Mouse (Mus musculus) liver, postnatal 0 days (tissue): Measurements from ENCODE around the gene Ankle1. TPM values are rescaled to one million over a fixed set of nuclear protein-coding genes. Genes with fewer than 3 reads are reported as not detected.
A peak's percentile ranks its signal among the peaks of the same experiment; 100 is the strongest.

Experiments
- ATAC-seq: fragments of 200-750 bp; cut with Nextera tagmentation; 2 replicates; pipeline ENCODE4 v1.8.0; 2017; ENCODE audit warnings: mild to moderate bottlenecking, moderate library complexity
- DNase-seq: peaks from one replicate; pipeline ENCODE4 v3.0.0-alpha.2; 2016
- H3K27ac ChIP-seq: fragments of 300-500 bp; sonication (generic); 2 replicates; pipeline ENCODE4 v1.5.1; 2014; ENCODE audit warnings: antibody characterized with exemption, moderate library complexity, mild to moderate bottlenecking, low read depth
- H3K27me3 ChIP-seq: fragments of 300-500 bp; sonication (generic); 2 replicates; pipeline ENCODE4 v1.6.1; 2014; ENCODE audit warnings: low read length, control low read depth, mixed read lengths; ENCODE audit not compliant: insufficient read depth
- H3K36me3 ChIP-seq: fragments of 300-500 bp; sonication (generic); replicated peaks from 2 replicates; pipeline ENCODE4 v1.6.1; 2014; ENCODE audit warnings: mild to moderate bottlenecking, control low read depth, low read length, moderate library complexity, mixed read lengths; ENCODE audit not compliant: insufficient read depth
- H3K4me1 ChIP-seq: fragments of 300-500 bp; sonication (generic); 2 replicates; pipeline ENCODE4 v1.6.1; 2014; ENCODE audit warnings: antibody characterized with exemption, mild to moderate bottlenecking, control low read depth; ENCODE audit not compliant: insufficient read depth
- H3K4me2 ChIP-seq: fragments of 300-500 bp; sonication (generic); 2 replicates; pipeline ENCODE4 v1.6.1; 2014; ENCODE audit warnings: low read depth, mild to moderate bottlenecking, low read length, moderate library complexity, mixed read lengths
- H3K4me3 ChIP-seq: fragments of 300-500 bp; sonication (generic); 2 replicates; pipeline ENCODE4 v1.5.1; 2014; ENCODE audit warnings: low read depth, low read length
- H3K9ac ChIP-seq: fragments of 300-500 bp; sonication (generic); replicated peaks from 2 replicates; pipeline ENCODE4 v1.6.1; 2014; ENCODE audit warnings: mild to moderate bottlenecking, moderate library complexity
- H3K9me3 ChIP-seq: fragments of 300-500 bp; sonication (generic); 2 replicates; pipeline ENCODE4 v1.6.1; 2016; ENCODE audit warnings: mild to moderate bottlenecking, control low read depth, low read length, mixed read lengths
- CTCF ChIP-seq: sonication (generic); IDR thresholded peaks from 2 replicates; pipeline ENCODE4 v1.5.1; 2016; ENCODE audit warnings: antibody characterized with exemption, low read depth
- EP300 ChIP-seq: IDR thresholded peaks from 2 replicates; pipeline ENCODE4 v1.6.1; 2016; ENCODE audit warnings: antibody characterized with exemption, low read depth, mild to moderate bottlenecking
- WGBS: fragments of 180-500 bp; shearing (Covaris S2); extraction: QIAGEN DNeasy Blood & Tissue Kit; methylation state at CpG from one replicate; pipeline ENCODE4 v1.1.7; 2014; ENCODE audit not compliant: insufficient replicate concordance; 5-methylcytosine and 5-hydroxymethylcytosine counted together
- polyA plus RNA-seq: library from polyadenylated mRNA; unstranded; fragments of >200 nt; fragmentation: Nextera tagmentation; extraction: Ambion mirVana; gene quantifications from 2 replicates; pipeline ENCODE4 v1.2.1, GENCODE M21; 2015

Ankle1 gene
- polyA plus RNA-seq, result 11.4 and 11.9 TPM in 2 replicates

DNA sequence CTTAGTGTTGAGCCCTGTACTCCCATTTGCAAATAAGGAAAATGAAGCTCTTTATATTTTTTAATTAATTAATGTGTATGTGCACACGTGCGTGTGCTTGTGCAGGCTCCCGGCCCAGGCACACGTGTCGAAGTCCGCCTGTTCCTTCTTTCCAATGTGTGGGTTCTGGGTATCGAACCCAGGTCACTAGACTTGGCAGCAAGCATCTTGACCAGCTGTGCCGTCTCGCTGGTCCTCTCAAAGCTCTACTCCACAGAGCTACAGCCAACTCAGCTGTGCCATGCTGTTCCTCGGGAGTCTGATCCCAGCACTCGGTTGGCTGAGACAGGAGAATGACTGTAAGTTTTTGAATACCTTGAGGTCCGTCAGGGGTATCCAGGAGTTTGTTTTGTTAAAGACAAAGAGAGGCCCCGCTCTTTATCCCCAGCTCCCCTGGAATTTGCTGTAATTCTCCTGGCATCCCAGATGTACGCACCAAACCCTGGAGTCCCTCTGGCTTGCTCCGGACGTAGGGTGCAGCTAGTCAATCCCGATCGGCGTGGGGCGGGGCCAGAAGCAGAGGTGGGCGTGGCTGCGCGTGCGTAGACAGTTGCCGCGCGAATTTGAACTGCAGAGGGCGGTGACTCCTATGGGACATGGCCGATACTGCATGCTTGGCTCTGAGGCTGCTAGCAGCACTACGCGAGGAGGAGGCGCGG lies at the start of gene Ankle1:
Gene Ankle1, plus strand, starts transcription at position 610 of the 698 bp plus-strand sequence.
- peak within 1 kb of the TSS; percentile 70 for H3K27ac ChIP-seq
- peak within 1 kb of the TSS; percentile 92 for H3K4me3 ChIP-seq
- peaks cover 20% of the 10 kb centered on the region for H3K4me1 ChIP-seq
- no peak for TF ChIP-seq EP300
- peak; percentile 86 for TF ChIP-seq CTCF
- peak; percentile 93 for ATAC-seq
- H3K4me2 ChIP-seq, result peak within 1 kb of the TSS; percentile 97
- 13% methylated on average over 33 of the region's 33 CpGs for WGBS
- peak within 1 kb of the TSS; percentile 84 for H3K9ac ChIP-seq
- H3K9me3 ChIP-seq, result no peaks in the 10 kb centered on the region
- H3K27me3 ChIP-seq, result no peaks in the 10 kb centered on the region
- DNase-seq, result peak; percentile 99
- peaks cover 33% of the 10 kb centered on the region for H3K36me3 ChIP-seq

DNA sequence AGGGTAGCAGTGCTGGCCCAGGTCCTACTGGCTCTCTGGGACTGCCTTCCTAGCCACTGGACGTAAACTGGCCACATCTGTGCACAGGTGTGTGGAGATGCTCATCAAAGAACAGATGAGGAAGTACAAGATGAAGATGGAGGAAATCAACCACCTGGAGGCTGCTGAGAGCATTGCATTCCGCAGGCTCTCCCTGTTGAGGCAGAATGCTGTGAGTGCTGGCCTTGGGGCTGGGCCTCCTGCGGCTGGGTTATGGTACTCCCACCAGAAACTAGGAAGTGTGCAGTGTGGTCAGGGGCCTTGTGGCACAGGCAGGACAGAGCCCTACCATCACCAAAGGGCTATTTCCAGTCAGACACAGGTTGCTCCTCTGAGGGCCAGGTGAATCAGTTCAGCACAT lies 47.8 kb upstream of the Ankle1 start:
- DNase-seq, result no peak
- Histone ChIP-seq H3K9me3 (no peaks in the 10 kb centered on the region), H3K27ac (no peak overlapping the region), H3K4me2 (no peak overlapping the region), H3K27me3 (no peaks in the 10 kb centered on the region), H3K4me1 (no peaks in the 10 kb centered on the region), H3K36me3 (peaks cover 58% of the 10 kb centered on the region), H3K4me3 (no peak overlapping the region), H3K9ac (no peak overlapping the region)
- TF ChIP-seq CTCF, result peak; percentile 14; the same call in 1 of the 2 replicates
- TF ChIP-seq EP300, result no peak
- 81% methylated on average over 3 of the region's 3 CpGs for WGBS
- no peak for ATAC-seq

DNA sequence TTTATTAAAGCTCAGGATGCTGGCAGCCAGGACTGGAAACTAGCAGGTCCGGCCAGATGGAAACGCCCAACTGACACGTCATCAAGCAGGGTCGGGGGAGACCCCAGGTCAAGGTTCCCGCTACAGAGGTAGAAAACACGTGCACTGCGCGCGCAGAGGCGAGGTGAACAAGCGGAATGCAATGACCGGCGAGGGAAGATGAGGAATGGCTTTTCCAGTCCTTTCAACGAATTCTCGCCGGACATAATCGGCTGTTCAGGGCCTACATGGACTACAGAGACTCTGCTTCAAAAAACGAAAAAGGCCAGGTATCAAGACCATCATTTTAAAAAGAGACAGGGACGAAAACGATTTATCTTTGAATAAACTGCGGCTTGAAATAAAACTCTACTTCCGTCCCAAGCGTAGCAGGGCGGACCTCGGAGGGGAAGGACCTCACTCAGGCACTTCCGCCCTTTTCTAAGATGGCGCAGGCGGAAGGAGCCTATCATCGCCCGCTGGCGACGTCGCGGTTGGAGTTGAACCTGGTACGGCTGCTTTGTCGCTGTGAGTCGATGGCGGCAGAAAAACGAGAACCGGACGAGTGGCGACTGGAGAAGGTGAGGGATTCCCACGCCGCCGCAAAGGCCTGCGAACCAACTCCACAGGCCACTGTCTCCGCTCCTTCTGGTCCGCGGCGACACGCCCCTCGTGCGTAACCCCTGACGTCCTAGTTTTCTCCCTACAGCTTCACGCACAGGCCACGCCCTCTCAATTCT lies 38.9 kb upstream of the Ankle1 start, which contains the start of gene Use1:
Gene Use1, plus strand, starts transcription at position 78 of the 758 bp plus-strand sequence.
- no peak for TF ChIP-seq CTCF
- TF ChIP-seq EP300, result peak; percentile 61; the same call in 1 of the 2 replicates
- Histone ChIP-seq H3K4me1 (peaks cover 22% of the 10 kb centered on the region), H3K36me3 (peaks cover 14% of the 10 kb centered on the region), H3K9me3 (no peaks in the 10 kb centered on the region), H3K4me2 (peak within 1 kb of the TSS; percentile 83), H3K27me3 (no peaks in the 10 kb centered on the region), H3K9ac (peak within 1 kb of the TSS; percentile 74), H3K4me3 (peak within 1 kb of the TSS; percentile 67), H3K27ac (peak within 1 kb of the TSS; percentile 90)
- DNase-seq (peak; percentile 92), ATAC-seq (peak; percentile 67)
- under 1% methylated on average over 56 of the region's 56 CpGs for WGBS

DNA sequence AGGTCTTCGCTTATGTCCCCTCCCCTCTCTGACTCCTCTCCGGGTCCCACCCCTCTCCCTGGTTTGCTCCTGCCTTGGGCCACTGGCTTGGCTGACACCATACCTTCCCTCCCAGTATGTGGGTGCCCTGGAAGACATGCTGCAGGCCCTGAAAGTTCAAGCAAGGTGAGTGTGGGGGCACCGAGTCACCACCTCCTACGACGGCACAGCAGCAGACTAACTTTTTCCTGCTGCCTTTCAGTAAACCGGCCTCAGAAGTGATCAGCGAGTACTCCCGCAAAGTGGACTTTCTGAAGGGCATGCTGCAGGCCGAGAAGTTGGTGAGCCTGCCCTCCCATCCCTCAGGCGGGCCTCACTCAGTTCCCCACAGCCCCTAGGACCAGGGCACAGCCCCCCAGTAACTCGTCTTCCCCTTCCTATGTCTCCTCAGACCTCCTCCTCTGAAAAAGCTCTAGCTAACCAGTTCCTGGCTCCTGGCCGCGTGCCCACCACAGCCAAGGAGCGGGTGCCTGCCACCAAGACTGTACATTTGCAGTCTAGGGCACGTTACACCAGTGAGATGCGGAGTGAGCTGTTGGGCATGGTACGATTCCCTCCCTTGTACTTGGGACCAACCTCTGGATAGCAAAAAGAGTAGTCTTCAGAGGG lies 38.2 kb upstream of the Ankle1 start:
- Histone ChIP-seq H3K4me3 (peak overlapping the region; percentile 67), H3K4me2 (peak overlapping the region; percentile 83), H3K36me3 (peaks cover 18% of the 10 kb centered on the region), H3K27me3 (no peaks in the 10 kb centered on the region), H3K4me1 (peaks cover 22% of the 10 kb centered on the region), H3K9me3 (no peaks in the 10 kb centered on the region), H3K9ac (peak overlapping the region; percentile 74), H3K27ac (peak overlapping the region; percentile 90)
- ATAC-seq, result no peak
- TF ChIP-seq CTCF, result no peak
- TF ChIP-seq EP300, result no peak
- DNase-seq, result no peak
- 30% methylated on average over 17 of the region's 17 CpGs for WGBS

DNA sequence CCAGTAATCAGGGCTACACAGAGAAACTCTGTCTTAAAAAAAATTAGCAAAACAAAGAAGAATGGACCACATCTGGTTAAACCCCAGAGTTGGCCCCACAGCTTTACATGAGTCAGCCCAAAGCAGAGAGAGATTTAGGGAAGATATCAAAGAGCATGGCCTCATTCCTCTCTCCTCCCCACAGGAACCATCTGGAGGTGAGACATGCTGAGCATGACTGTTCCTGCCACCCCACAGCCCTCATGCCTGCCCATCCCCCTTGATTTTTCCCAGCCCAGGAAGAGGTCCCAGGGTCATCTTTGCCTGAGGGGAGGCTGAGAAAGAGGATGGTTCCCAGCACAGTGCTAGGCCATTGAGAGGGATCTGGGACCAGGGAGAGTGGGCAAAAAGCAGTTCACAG lies 37.4 kb upstream of the Ankle1 start:
- DNase-seq, result no peak
- Histone ChIP-seq H3K4me3 (no peak overlapping the region), H3K9me3 (no peaks in the 10 kb centered on the region), H3K27me3 (no peaks in the 10 kb centered on the region), H3K36me3 (peaks cover 23% of the 10 kb centered on the region), H3K4me2 (peak overlapping the region; percentile 83; the same call in 1 of the 2 replicates), H3K9ac (no peak overlapping the region), H3K27ac (peak overlapping the region; percentile 90; the same call in 1 of the 2 replicates), H3K4me1 (peaks cover 22% of the 10 kb centered on the region)
- no peak for ATAC-seq
- TF ChIP-seq CTCF (no peak), EP300 (no peak)
